Mouse (Mus musculus): ENCODE measurements around the gene Sp3. TPM values are rescaled to one million over a fixed set of nuclear protein-coding genes. Genes with fewer than 3 reads are reported as not detected.

Gene Sp3
- polyA plus RNA-seq, 2 experiments: 19.0 to 35.0 TPM

GRCm38 (mm10) chr2:72979659-72980071 is 581 bp downstream of the Sp3 start:
- ATAC-seq (ENCODE audit: insufficient read depth): peak; percentile 67
- H3K4me3 ChIP-seq (ENCODE audit: insufficient read depth in 1 of 2, low read depth in 2 of 2, low read length in 2 of 2): peak overlapping the region; percentile 87 to 92
- no peaks in the 10 kb centered on the region for H3K27me3 ChIP-seq (ENCODE audit: control insufficient read depth, insufficient read depth, low read length)
- no peaks in the 10 kb centered on the region for H3K9me3 ChIP-seq (ENCODE audit: control insufficient read depth, low read length)
- TF ChIP-seq EP300 (IDR thresholded peaks at IDR 0.05; ENCODE audit: low read depth) (no peak), CTCF (IDR thresholded peaks at IDR 0.05; ENCODE audit: low read depth) (no peak)
- H3K36me3 ChIP-seq (replicated peaks; ENCODE audit: control insufficient read depth, insufficient read depth, low read depth): peaks cover 10% of the 10 kb centered on the region
- under 1% methylated on average over 40 of the region's 54 CpGs for WGBS (ENCODE audit: insufficient replicate concordance)
- peak overlapping the region; percentile 81 for H3K4me2 ChIP-seq (ENCODE audit: low read depth)
- peak overlapping the region; percentile 93 for H3K27ac ChIP-seq
- peaks cover 16 to 17% of the 10 kb centered on the region in 2 experiments for H3K4me1 ChIP-seq (replicated peaks; ENCODE audit: control insufficient read depth in 2 of 2, insufficient read depth in 2 of 2, low read length in 1 of 2)
- peak overlapping the region; percentile 99 for H3K9ac ChIP-seq (replicated peaks)
- peak in 2 of 3 experiments; percentile 72 to 75 for DNase-seq (ENCODE audit: low read depth in 3 of 3, low spot score in 3 of 3)

- DNase-seq (ENCODE audit: low read depth in 3 of 3, low spot score in 3 of 3): peak; percentile 74 to 77 (median 77)
- WGBS (ENCODE audit: insufficient replicate concordance): under 1% methylated on average over 82 of the region's 107 CpGs
- Histone ChIP-seq H3K4me3 (ENCODE audit: insufficient read depth in 1 of 2, low read depth in 2 of 2, low read length in 2 of 2) (peak overlapping the region; percentile 91 to 92), H3K36me3 (replicated peaks; ENCODE audit: control insufficient read depth, insufficient read depth, low read depth) (peaks cover 10% of the 10 kb centered on the region), H3K4me2 (ENCODE audit: low read depth) (peak overlapping the region; percentile 81), H3K9me3 (ENCODE audit: control insufficient read depth, low read length) (no peaks in the 10 kb centered on the region), H3K27me3 (ENCODE audit: control insufficient read depth, insufficient read depth, low read length) (no peaks in the 10 kb centered on the region), H3K9ac (replicated peaks) (peak overlapping the region; percentile 99), H3K27ac (peak overlapping the region; percentile 93), H3K4me1 (replicated peaks; ENCODE audit: control insufficient read depth in 2 of 2, insufficient read depth in 2 of 2, low read length in 1 of 2) (peaks cover 16 to 17% of the 10 kb centered on the region in 2 experiments)
- TF ChIP-seq CTCF (IDR thresholded peaks at IDR 0.05; ENCODE audit: low read depth): no peak
- TF ChIP-seq EP300 (IDR thresholded peaks at IDR 0.05; ENCODE audit: low read depth): no peak
- peak; percentile 79 for ATAC-seq (ENCODE audit: insufficient read depth)
These were observed 1.2 kb downstream of the Sp3 start for GRCm38 (mm10) chr2:72978901-72979658.

GRCm38 (mm10) chr2:72978473-72978872 is 1.8 kb downstream of the Sp3 start:
- H3K9ac ChIP-seq (replicated peaks): peak overlapping the region; percentile 99
- peaks cover 16 to 17% of the 10 kb centered on the region in 2 experiments for H3K4me1 ChIP-seq (replicated peaks; ENCODE audit: control insufficient read depth in 2 of 2, insufficient read depth in 2 of 2, low read length in 1 of 2)
- peak overlapping the region; percentile 81 for H3K4me2 ChIP-seq (ENCODE audit: low read depth)
- H3K27ac ChIP-seq: peak overlapping the region; percentile 93
- DNase-seq (ENCODE audit: low read depth in 3 of 3, low spot score in 3 of 3) (peak in 2 of 3 experiments; percentile 52 to 55), ATAC-seq (ENCODE audit: insufficient read depth) (peak; percentile 19)
- peaks cover 10% of the 10 kb centered on the region for H3K36me3 ChIP-seq (replicated peaks; ENCODE audit: control insufficient read depth, insufficient read depth, low read depth)
- H3K9me3 ChIP-seq (ENCODE audit: control insufficient read depth, low read length): no peaks in the 10 kb centered on the region
- H3K27me3 ChIP-seq (ENCODE audit: control insufficient read depth, insufficient read depth, low read length): no peaks in the 10 kb centered on the region
- under 1% methylated on average over 35 of the region's 38 CpGs for WGBS (ENCODE audit: insufficient replicate concordance)
- TF ChIP-seq CTCF (IDR thresholded peaks at IDR 0.05; ENCODE audit: low read depth) (peak; percentile 53), EP300 (IDR thresholded peaks at IDR 0.05; ENCODE audit: low read depth) (no peak)
- H3K4me3 ChIP-seq (ENCODE audit: insufficient read depth in 1 of 2, low read depth in 2 of 2, low read length in 2 of 2): peak overlapping the region; percentile 91 to 92

GRCm38 (mm10) chr2:72977272-72977671 is 3.0 kb downstream of the Sp3 start:
- Histone ChIP-seq H3K9me3 (ENCODE audit: control insufficient read depth, low read length) (no peaks in the 10 kb centered on the region), H3K4me3 (ENCODE audit: insufficient read depth in 1 of 2, low read depth in 2 of 2, low read length in 2 of 2) (peak overlapping the region; percentile 53 to 91), H3K4me2 (ENCODE audit: low read depth) (peak overlapping the region; percentile 79), H3K4me1 (replicated peaks; ENCODE audit: control insufficient read depth in 2 of 2, insufficient read depth in 2 of 2, low read length in 1 of 2) (peaks cover 14 to 17% of the 10 kb centered on the region in 2 experiments), H3K27me3 (ENCODE audit: control insufficient read depth, insufficient read depth, low read length) (no peaks in the 10 kb centered on the region), H3K27ac (no peak overlapping the region), H3K9ac (replicated peaks) (peak overlapping the region; percentile 49), H3K36me3 (replicated peaks; ENCODE audit: control insufficient read depth, insufficient read depth, low read depth) (peaks cover 10% of the 10 kb centered on the region)
- ATAC-seq (ENCODE audit: insufficient read depth) (no peak), DNase-seq (ENCODE audit: low read depth in 3 of 3, low spot score in 3 of 3) (no peak)
- WGBS (ENCODE audit: insufficient replicate concordance): 51% methylated on average over 1 of the region's 1 CpGs
- TF ChIP-seq CTCF (IDR thresholded peaks at IDR 0.05; ENCODE audit: low read depth) (no peak), EP300 (IDR thresholded peaks at IDR 0.05; ENCODE audit: low read depth) (no peak)

GRCm38 (mm10) chr2:72976036-72976435 is 4.2 kb downstream of the Sp3 start:
- Histone ChIP-seq H3K36me3 (replicated peaks; ENCODE audit: control insufficient read depth, insufficient read depth, low read depth) (peaks cover 20% of the 10 kb centered on the region), H3K27ac (no peak overlapping the region), H3K4me1 (replicated peaks; ENCODE audit: control insufficient read depth in 2 of 2, insufficient read depth in 2 of 2, low read length in 1 of 2) (peaks cover 11 to 12% of the 10 kb centered on the region in 2 experiments), H3K27me3 (ENCODE audit: control insufficient read depth, insufficient read depth, low read length) (no peaks in the 10 kb centered on the region), H3K4me3 (ENCODE audit: insufficient read depth in 1 of 2, low read depth in 2 of 2, low read length in 2 of 2) (peak overlapping the region in 1 of 2 experiments; percentile 10; a peak in 1 of 4 replicates), H3K9me3 (ENCODE audit: control insufficient read depth, low read length) (no peaks in the 10 kb centered on the region), H3K4me2 (ENCODE audit: low read depth) (peak overlapping the region; percentile 79), H3K9ac (replicated peaks) (no peak overlapping the region)
- TF ChIP-seq EP300 (IDR thresholded peaks at IDR 0.05; ENCODE audit: low read depth) (no peak), CTCF (IDR thresholded peaks at IDR 0.05; ENCODE audit: low read depth) (no peak)
- ATAC-seq (ENCODE audit: insufficient read depth) (no peak), DNase-seq (ENCODE audit: low read depth in 3 of 3, low spot score in 3 of 3) (no peak)
